Mouse (Mus musculus): ENCODE results near the gene Ybx2.

The Ybx2 gene

DNA sequence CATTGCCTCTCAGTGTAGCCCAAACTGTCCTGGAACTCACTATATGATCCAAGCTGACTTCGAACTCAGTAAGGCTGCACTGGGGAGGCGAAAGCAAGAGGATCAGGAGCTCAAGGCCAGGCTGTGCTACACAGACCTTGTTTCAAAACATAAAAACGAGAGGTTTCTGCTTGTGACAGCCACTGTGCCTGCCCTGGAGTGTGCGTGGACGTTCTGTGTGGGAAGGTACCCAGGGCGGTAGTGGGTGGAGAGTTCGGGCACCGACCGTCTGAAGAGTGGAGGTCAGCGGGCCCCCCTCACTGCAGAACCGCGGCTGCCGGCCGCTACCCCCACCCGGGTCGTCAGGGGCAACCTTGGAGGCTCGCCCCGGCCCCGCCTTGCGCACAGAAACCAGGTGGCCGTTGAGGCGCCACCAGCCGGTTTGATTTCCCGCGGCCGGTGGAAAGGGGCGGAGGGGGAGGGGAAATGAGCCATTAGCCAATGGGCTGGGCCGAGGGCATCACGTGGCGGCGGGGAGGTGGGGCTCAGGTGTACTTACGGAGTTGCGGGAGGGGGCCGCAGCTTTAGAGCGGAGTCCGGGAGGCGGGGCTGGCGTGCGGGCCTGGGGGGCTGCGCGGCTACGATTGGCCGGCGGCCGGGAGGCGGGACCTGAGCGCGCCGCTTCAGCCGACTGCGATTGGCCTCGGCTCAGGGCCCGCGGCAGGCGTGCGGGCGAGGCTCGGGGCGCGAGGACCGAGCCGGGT, at the start of gene Ybx2:
Gene Ybx2, plus strand, starts transcription at position 660 of the 743 bp plus-strand sequence.
- peak; percentile 97 for DNase-seq (ENCODE audit: low read depth, low spot score)

- peak; percentile 81 for DNase-seq (ENCODE audit: low read depth, low spot score)
Observed at GRCm38 (mm10) chr11:69886907-69887635, 48.5 kb upstream of the Ybx2 start.

- DNase-seq (ENCODE audit: low read depth, low spot score), result no peak
Observed at GRCm38 (mm10) chr11:69891482-69891881, 44.1 kb upstream of the Ybx2 start.

GRCm38 (mm10) chr11:69894671-69895070, 40.9 kb upstream of the Ybx2 start:
- peak; percentile 49 for DNase-seq (ENCODE audit: low read depth, low spot score)

GRCm38 (mm10) chr11:69895291-69895690, 40.3 kb upstream of the Ybx2 start, which contains the start of gene Acap1:
Gene Acap1 (minus strand): TSS chr11:69895539.
- DNase-seq (ENCODE audit: low read depth, low spot score), result no peak

- DNase-seq (ENCODE audit: low read depth, low spot score), result no peak
Observed at GRCm38 (mm10) chr11:69899870-69900269, 35.7 kb upstream of the Ybx2 start.

DNA sequence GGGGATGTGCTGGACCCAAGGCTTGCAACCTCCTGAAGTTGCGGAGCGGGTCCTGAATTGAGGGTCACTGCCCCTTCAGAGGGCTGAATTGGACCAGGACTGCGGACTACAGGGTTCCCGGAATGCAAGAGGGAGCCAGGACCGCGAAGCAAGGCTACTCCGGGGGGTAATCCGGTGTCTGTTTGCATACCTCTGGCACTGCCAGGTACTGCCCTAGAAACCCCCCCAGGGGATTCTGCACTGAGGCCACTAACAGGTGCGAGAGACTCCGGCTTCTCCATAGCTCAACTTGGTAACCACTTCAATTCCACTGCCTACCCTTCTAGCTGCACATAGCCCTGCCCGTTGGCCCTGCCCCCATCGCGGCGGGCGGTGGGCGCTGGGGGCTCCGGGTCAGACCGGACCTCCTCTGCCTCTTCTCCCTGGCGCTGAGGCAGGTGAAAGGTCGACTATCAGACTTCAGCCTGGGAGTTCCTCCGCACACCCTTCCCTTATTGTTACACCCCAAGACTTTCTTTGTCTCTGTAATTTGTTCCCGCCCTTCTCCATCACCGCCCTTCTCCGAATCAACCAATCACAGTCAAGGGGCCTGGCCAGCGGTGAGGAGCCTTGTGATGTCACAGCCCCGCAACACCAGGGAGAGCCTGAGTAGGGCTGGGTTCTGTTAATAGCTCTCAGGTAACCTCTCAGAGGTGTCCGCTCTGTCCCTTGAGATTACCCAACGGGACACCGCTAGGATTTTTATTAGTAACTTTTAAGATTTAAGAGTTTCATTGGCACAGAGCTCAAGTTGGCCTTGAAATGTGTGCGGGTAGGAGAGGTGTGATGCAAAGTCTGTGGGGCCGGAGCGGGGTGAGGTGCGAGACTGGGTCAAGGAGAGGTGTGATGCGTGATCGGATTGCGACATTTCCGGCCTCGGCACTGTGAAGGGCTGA, 34.9 kb upstream of the Ybx2 start, which contains the start of the genes 2810408A11Rik and Neurl4:
Gene 2810408A11Rik, minus strand, starts transcription at position 517 of the 935 bp plus-strand sequence.
Gene Neurl4, plus strand, starts transcription at position 602 of the 935 bp plus-strand sequence.
- DNase-seq (ENCODE audit: low read depth, low spot score), result peak; percentile 99

- DNase-seq (ENCODE audit: low read depth, low spot score), result peak; percentile 99
Observed at GRCm38 (mm10) chr11:69901406-69901846, 34.2 kb upstream of the Ybx2 start.

GRCm38 (mm10) chr11:69901993-69902392, 33.6 kb upstream of the Ybx2 start:
- no peak for DNase-seq (ENCODE audit: low read depth, low spot score)

DNA sequence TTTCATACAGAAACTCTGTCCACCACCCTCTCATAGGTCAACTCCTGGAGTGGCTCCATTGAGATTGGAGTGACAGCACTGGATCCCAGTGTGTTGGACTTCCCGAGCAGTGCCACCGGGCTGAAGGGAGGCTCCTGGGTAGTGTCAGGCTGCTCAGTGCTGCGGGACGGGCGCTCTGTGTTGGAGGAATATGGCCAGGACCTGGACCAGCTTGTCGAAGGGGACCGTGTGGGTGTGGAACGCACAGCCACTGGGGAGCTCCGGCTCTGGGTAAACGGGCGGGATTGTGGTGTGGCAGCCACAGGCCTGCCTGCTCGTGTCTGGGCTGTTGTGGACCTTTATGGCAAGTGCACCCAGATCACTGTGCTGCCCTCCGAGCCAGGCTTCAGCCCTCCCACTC, 32.6 kb upstream of the Ybx2 start:
- no peak for DNase-seq (ENCODE audit: low read depth, low spot score)

- no peak for DNase-seq (ENCODE audit: low read depth, low spot score)
Observed at GRCm38 (mm10) chr11:69904311-69904710, 31.3 kb upstream of the Ybx2 start.

DNA sequence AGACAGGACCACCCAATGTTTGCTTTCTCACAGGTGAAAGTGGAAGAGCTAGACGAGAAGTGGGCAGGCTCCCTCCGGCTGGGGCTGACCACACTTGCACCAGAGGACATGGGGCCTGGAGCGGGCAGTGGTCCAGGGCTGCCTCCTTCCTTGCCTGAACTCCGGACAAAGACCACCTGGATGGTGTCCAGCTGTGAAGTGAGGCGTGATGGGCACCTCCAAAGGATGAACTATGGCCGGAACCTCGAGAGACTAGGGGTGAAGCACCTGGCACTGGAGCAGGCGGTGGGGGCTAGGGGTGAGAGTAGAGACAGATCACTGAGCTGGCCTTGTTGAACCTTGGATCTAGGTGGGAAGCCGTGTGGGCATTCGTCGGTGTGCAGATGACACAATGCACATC, 27.0 kb upstream of the Ybx2 start:
- DNase-seq (ENCODE audit: low read depth, low spot score), result no peak

DNA sequence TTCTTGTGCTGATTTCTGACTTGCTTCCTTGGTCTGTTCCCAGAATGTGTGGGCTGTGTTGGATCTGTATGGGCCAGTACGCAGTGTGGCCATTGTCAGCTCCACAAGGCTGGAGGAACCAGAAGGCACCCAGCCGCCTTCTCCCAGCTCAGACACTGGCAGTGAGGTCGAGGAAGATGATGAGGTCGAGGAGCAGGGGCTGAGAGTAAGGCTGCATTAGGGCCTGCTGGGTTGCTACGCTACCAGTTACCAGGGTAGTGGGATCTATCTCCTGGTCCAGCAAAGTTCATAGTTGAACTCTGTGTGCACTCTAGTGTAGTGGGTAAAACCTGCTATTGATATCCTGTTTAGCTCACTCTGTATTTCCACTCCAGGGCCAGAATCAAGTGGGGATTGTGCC, 26.4 kb upstream of the Ybx2 start:
- no peak for DNase-seq (ENCODE audit: low read depth, low spot score)

DNA sequence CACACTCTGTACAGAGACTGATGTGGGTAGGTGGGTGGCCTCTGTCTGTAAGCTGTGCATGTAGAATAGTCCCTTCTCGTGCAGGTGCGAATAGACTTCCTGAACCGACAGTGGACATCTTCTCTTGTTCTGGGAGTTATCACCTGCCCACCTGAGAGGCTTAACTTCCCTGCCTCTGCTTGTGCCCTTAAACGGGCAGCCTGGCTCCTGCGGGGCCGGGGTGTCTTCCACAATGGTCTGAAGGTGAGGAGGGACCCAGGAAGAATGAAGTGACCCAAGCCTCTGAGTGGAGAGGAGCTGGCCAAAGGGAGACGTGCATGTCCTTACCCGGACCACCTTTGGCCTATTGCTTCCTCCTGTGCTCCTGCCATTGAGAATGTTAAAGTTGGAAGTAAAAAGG, 25.4 kb upstream of the Ybx2 start:
- DNase-seq (ENCODE audit: low read depth, low spot score), result no peak

DNA sequence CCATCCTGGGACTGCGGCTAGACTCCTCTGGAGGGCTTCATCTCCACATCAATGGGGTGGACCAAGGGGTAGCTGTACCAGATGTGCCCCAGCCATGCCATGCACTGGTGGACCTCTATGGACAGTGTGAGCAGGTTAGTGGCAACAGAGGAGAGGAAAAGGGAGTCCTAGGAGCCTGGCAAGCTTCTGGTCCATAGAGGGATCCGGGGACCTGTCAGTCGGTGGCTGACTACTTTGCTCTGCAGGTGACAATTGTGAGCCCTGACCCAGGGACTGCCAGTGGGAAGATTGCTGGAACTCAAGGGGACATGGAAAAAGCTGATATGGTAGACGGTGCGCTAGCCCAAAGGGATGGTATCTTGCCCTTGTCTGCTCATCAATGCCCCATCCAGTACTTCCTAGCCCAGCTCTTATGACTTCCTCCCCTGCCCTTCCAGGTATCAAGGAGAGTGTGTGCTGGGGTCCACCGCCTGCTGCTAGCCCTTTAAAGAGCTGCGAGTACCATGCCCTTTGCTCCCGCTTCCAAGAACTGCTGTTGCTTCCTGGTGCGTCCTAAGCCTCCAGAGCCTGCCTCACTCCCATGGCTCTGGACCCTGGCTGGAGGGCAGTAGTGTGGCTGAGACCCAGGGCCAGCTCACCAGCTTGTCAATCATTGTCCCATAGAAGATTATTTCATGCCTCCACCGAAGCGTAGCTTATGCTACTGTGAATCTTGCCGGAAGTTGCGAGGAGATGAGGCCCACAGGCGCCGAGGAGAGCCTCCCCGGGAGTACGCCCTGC, 24.6 kb upstream of the Ybx2 start:
- no peak for DNase-seq (ENCODE audit: low read depth, low spot score)

- no peak for DNase-seq (ENCODE audit: low read depth, low spot score)
Observed at GRCm38 (mm10) chr11:69911701-69912100, 23.9 kb upstream of the Ybx2 start.

DNA sequence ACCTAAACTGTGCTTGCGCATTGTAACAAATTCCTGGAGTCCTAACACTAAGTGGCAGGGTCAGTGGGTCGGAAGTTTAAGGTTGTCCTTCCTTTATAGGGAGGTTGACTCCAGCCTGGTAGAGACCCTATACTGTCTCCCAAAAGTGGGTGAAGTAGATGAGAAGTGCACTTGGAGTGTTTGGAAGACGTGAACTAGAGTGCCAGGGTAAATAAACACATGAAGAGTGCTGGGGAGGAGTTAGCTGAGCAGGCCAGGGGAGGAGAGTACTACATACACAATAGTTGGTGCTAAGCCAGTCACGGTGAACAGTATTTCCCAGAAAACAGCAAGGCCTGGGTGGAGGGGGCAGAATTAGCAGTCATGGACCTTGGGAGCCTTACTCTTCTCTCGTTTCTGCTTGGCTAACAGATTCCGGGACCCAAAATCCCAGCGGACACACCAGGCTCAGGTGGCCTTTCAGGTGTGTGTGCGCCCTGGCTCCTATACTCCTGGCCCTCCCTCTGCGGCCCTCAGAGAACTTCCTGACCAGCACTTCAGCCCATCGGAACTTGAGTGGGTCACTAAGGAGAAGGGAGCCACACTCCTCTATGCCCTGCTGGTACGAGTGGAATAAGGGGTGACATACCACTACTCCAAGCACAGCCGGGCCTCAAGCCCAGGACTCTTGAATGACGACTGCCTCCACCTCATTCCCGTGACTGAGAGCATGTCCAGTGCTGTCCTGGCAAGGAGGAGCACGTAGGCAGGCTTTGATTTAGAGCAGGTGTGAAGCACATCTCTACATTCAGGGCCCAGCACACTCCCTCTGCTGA, 22.7 kb upstream of the Ybx2 start:
- peak; percentile 27 for DNase-seq (ENCODE audit: low read depth, low spot score)

- DNase-seq (ENCODE audit: low read depth, low spot score), result peak; percentile 98
Observed at GRCm38 (mm10) chr11:69913554-69914371, 21.8 kb upstream of the Ybx2 start, which contains the start of gene Gps2. Gene Gps2 (plus strand): TSS chr11:69913888.

- peak; percentile 84 for DNase-seq (ENCODE audit: low read depth, low spot score)
Observed at GRCm38 (mm10) chr11:69914372-69914764, 21.2 kb upstream of the Ybx2 start.

All from R1 (cell line).